Mouse (Mus musculus) right cerebral cortex, adult 18-20 months (tissue): ENCODE measurements around the gene Glipr2.

Source experiments
- DNase-seq: peaks from one replicate; pipeline ENCODE4 v3.0.0; 2022; ENCODE audit warnings: mixed read lengths

Glipr2 gene

GRCm38 (mm10) chr4:43970393-43971330 lies 13.5 kb downstream of the Glipr2 start:
- DNase-seq, result no peak

- DNase-seq, result no peak
Measured at GRCm38 (mm10) chr4:43971541-43972136, 14.4 kb downstream of the Glipr2 start.

GRCm38 (mm10) chr4:43972137-43972591 lies 15.0 kb downstream of the Glipr2 start:
- DNase-seq, result no peak

GRCm38 (mm10) chr4:43973526-43973981 lies 16.4 kb downstream of the Glipr2 start:
- peak; percentile 59 for DNase-seq

GRCm38 (mm10) chr4:43974914-43975616 lies 17.9 kb downstream of the Glipr2 start:
- no peak for DNase-seq

- no peak for DNase-seq
Measured at GRCm38 (mm10) chr4:43976223-43976740, 19.1 kb downstream of the Glipr2 start.

- DNase-seq, result no peak
Measured at GRCm38 (mm10) chr4:43978521-43979443, 21.6 kb downstream of the Glipr2 start.

GRCm38 (mm10) chr4:43979746-43980145 lies 22.5 kb downstream of the Glipr2 start:
- DNase-seq, result peak; percentile 94

GRCm38 (mm10) chr4:43980236-43980635 lies 23.0 kb downstream of the Glipr2 start:
- DNase-seq, result no peak

- DNase-seq, result no peak
Measured at GRCm38 (mm10) chr4:43980846-43981245, 23.6 kb downstream of the Glipr2 start.

- DNase-seq, result no peak
Measured at GRCm38 (mm10) chr4:43981251-43981650, 24.1 kb downstream of the Glipr2 start.

- peak; percentile 92 for DNase-seq
Measured at GRCm38 (mm10) chr4:43982053-43982732, 25.0 kb downstream of the Glipr2 start.

GRCm38 (mm10) chr4:43983181-43983580 lies 26.0 kb downstream of the Glipr2 start, which contains the start of gene Ccin:
Gene Ccin (plus strand): TSS chr4:43983483.
- no peak for DNase-seq

GRCm38 (mm10) chr4:43983756-43984155 lies 26.6 kb downstream of the Glipr2 start:
- no peak for DNase-seq

- DNase-seq, result no peak
Measured at GRCm38 (mm10) chr4:43984326-43984725, 27.1 kb downstream of the Glipr2 start.

- DNase-seq, result no peak
Measured at GRCm38 (mm10) chr4:43988976-43989375, 31.8 kb downstream of the Glipr2 start.

- no peak for DNase-seq
Measured at GRCm38 (mm10) chr4:43993072-43993471, 35.9 kb downstream of the Glipr2 start.

- no peak for DNase-seq
Measured at GRCm38 (mm10) chr4:43994342-43994741, 37.1 kb downstream of the Glipr2 start.

- DNase-seq, result no peak
Measured at GRCm38 (mm10) chr4:44003622-44004021, 46.4 kb downstream of the Glipr2 start.

GRCm38 (mm10) chr4:44004126-44004525 lies 46.9 kb downstream of the Glipr2 start, which contains the start of gene Clta:
Gene Clta (plus strand): TSS chr4:44004452.
- no peak for DNase-seq
